Mouse (Mus musculus) bone marrow macrophage, adult 2 months (primary cell): ENCODE measurements around the gene Eif3c.

Source experiments
- CTCF ChIP-seq: IDR thresholded peaks from 2 replicates; pipeline ENCODE4 v1.5.1; 2012; ENCODE audit warnings: low read depth, mild to moderate bottlenecking, low read length, moderate library complexity
- POLR2A ChIP-seq: IDR thresholded peaks from 2 replicates; pipeline ENCODE4 v1.6.1; 2012; ENCODE audit warnings: mild to moderate bottlenecking, low read depth, low read length, borderline replicate concordance

DNA sequence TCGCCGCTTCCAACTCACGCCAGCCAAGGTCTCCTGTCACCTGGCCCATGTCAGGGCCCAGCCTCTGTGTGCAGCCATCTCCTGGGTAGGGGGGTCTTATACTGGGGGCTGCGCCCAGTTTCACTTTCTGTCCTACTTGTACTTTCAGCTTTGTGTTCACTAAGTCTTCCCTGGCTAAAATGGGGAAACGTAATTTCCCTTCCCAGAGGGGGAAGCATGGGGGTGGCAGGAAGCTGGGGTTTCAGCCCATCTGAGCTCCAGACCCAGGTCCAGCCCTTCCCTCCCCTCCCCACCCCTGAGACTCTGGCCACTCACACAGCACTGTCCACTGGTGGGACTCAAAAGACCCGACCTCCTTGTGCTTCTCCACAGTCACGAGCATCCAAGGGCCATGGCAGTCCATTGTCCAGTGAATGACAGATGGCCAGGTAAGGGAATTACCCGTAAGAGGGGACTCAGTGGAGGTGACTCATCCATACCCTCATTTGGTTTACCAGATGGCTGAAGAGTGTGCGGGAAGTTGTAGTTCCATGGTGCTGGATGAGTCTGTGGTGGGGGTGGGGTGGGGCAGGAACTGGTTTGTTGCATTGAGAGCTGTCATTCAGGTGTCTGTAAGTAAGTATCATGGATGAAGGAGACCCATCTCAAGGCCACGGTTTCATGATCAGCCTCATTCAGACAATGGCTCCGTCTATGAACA is 28.8 kb upstream of the Eif3c start, which contains the start of gene Il27:
- no peak for TF ChIP-seq CTCF
- no peak for TF ChIP-seq POLR2A
